Mouse (Mus musculus) urinary bladder, adult 18-20 months (tissue): ENCODE results near the gene Zp1.

Experiments
- DNase-seq, 2 experiments: peaks; one replicate each; pipeline ENCODE4 v3.0.0; 2022; ENCODE audit warnings: low spot score in 2 of 2, mixed read lengths in 2 of 2

Zp1 gene

DNA sequence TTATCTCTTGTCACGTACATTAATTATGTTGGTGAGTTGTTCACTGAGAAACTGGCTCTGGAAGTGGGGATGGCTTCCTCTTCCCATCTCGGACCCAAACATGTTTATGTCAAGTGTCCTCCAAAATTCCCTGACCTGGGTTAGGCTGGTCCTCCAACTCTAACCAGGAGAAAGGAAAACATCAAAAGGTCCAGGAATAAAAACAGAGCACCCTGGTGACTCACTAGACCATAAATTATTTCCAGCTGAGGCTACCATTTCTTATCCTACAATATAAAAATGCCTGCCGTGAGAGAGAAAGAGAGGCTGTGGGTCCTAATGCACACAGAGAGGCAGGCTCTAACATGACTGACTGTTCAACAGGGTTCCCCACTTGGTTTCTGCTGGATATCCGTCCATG, 3.8 kb upstream of the Zp1 start:
- DNase-seq, result no peak

DNA sequence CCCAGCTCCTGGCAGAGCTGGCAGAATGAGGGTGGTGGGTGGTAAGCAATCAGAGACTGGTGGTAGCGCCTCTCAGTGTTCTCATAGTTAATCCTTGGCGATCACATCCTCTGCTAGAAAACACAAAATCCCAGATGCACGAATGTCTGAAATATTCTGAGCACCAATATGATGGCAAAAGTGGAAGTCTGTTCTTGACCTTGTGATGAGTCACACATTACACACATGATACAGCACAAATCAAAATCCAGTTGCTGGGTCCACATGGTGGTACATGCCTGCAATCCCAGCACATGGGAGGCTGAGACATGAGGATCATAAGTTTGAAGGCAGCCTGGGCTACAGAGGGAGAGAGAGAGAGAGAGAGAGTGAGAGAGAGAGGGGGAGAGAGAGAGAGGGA, 626 bp upstream of the Zp1 start:
- no peak for DNase-seq

DNA sequence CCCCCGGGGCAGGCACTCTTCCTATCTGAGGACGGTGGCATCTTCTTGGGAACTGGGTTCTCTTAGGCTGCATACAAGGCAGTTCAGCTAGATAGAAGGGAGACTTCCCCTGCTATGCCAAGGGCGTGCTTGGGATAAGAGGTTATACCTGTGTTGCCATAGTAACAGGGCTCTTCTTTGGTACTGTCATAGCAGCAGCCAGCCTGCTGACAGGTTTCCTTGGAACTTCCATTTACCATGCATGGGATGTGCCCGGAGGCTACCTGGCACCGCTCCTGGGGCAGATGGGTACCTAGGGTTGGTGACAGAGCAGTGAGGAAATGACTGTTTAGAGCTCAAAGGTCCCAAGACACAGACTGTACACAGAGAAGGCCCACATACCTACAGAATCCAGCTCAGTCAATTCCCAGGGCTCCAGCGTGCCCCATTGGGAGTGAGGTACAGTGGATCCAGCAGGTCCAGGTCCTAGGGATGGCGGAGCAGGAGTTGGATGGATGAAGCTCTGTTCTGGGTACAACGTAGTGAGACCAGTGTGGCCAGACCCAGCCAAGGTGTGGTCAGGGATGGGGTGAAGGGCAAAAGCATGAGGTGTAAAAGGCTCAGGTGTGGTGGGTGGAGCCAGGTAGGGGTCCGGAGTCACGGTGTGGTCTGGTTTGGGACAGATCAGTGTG, 2.0 kb downstream of the Zp1 start:
- no peak for DNase-seq

DNA sequence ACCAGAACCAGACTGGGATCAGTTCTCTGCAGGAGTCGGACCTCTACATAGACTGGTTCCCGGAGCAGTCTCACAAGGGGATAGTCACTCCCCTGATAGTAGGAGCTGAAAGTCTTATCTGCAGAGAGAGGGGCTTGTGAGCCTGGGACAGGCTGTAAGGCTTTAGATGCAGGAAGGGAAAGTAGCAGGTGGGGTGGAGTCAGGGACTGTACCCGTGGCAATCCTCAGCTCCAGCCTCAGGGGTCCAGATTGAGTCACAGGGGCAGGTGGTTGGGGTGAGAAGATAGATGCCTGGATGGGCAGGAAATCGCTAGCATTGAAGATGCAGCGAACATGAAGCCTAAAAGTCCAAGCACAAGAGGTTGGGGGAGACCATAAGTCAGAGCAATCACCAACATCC, 3.9 kb downstream of the Zp1 start:
- no peak for DNase-seq

DNA sequence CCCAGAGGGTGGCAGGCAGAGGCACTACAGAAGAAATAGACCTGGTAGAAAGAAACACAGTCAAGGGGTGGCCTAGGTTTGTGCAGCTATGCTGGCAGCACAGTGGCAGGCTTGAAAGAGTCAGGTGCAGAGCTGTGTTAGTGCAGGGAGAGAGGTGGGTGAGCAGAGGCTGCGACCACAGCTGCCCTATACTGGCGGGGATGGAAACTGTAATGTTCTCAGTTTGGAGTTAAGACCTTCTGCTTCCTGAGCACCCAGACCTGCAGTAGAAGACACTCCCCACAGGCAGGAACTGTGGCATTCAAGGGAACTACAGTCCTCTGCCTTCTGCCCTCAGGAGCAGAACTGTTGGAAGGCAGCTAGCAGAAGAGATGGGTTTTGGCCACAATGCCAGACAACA, 5.6 kb downstream of the Zp1 start:
- no peak for DNase-seq

DNA sequence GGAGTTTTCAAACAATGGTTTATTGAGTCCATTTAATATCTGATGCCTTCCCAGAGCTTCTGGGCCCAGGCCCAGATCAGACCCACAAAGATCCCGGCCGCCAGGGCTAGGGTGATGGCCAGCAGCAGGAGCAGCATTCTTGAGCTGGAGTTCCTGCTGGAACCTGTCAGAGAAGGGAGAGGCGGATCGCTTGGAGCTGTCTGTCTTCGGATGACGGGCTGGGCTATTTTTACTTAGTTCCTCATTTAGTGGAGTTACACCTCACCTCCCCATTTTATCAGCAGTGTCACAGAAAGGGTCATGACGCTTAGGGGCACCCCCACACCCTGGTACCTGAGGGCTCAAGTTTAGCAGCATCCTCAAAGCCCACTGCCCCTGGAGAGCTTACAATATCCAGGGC, 6.1 kb downstream of the Zp1 start:
- DNase-seq, result no peak

DNA sequence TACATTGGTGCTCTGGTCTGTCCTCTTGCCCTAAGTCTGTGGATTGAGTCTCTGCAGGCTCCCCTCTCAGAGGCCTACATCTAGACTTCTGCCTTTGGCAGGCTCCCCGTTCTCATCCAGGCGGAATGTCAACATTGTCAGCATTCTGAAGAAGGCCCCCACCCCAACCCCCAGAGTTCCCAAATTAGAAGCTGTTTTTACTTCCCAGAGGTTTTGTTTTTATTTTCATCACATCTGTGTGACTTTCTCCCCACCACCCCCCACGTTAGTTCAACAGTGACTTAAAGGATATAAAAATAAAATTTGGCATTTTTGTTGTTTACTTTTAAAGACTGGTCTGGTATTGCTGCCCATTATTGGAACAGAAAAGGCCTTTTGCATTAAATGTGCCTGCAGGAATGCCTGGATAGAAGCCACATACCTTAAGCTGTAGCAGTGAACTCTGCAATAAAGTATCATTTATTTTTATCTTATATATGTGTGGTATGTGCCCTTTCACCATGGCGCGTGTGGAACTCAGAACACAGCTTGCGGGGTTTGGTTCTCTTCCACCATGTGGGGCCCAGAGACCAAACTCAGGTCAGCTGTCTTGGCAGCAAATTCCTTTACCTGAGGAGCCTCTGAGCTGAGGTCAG, 11.2 kb downstream of the Zp1 start:
- no peak for DNase-seq

DNA sequence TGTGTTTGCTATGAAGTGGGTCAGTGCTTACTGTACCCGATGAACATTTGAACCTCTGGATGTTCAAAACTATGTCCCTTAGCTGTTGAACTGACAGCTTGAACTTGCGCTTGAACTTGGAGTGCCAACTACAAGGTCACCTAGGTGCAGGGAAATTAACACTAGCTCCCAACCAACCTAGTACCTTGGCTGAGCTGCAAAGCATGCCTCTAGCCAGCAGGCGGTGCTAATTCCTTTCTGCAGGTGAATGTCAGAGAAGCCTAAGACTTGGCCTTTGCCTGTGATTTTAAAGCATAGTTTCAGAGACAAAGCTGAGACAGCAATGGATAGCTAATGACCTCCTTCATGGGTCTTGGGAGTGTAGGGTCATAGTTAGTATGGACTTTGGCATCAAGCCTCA, 12.5 kb downstream of the Zp1 start:
- peak in 1 of 2 experiments; percentile 30 for DNase-seq

DNA sequence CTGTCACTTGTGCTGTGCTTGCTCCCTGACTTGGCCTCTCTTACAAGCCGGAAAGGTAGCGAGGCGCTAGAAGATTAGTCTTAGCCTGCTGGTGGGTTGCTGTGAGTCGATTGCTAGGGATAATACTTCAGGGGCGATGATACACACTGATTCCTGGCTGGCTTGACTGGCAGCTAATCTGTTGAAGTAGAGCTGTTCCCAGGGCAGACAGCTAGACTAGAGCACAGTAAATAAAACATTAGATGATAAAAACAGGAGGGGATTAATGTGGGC, 14.8 kb downstream of the Zp1 start:
- DNase-seq, result no peak

DNA sequence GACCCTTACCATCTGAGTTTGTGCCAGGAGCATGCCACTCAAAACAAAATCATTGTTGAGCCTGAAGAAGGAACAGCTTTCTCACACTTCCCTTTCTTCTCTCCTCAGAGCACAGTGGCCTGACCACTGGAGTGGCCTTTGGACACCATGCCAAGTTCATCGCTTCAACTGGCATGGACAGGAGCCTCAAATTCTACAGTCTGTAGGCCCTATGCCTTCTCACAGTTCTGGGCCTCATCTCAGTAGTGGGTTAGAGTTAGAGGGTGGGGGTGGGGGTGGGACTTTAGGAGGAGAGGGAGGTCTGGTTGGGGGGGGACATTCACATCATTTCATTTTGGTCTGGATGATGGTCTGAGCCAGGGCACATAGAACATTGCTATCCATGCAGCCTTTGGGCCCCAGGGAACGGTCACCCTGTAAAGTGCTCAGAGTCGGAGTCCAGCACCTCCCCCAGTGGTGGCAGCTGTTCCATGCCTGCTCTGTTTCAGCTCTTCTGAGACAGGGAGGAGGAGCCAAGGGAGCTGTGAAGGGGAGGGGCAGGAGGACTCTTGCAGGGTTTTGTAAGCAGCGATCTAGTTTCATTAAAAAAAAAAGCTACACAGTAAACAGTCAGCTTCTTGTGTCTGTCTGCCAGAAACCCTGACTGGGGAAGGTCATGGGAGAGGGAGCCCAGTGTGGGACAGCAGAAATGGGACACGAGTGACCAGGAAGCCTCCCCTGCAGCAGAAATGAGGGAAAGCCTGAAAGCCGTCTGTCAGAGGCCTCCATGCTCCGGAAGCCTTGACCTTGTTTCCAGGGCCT, 15.3 kb downstream of the Zp1 start:
- DNase-seq, result peak in 1 of 2 experiments; percentile 42

DNA sequence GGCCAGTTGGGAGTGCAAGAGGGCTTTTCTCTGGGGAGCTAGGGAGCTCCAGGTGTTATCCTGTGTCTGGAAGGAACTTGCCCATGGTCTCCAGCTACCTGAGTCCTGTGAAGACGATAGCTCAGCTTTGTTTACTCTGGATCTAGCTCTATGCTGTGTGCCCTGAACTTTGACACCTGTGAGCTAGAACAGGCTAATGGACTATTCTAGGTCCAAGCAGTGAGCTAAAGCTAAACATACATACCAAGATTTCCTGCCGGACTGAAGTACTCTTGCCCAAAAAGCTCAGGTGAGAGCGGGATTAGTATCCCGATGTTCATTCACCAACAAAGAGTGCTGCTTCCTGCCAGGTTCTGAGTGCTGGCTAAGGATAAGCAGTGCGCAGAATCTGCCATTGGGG, 15.9 kb downstream of the Zp1 start:
- no peak for DNase-seq

DNA sequence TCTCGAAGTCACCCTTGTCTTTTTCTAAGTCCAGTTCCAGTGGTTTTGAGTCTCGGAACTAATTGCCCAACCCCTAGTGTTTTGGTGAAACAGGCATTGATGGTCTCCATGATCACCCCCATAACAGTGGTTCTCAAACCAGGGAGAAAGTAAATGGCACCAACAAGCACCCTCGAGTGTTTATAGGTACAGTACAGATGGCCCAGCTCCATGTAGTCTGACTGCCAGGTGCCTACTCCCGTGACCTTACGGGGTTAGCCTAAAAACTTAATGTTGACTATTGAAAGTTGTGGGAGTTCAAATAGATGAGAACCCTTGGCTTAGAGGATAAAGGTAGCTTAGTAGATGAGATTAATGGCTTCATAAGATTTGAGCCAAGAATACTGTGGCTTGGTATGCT, 19.4 kb downstream of the Zp1 start:
- DNase-seq, result no peak

DNA sequence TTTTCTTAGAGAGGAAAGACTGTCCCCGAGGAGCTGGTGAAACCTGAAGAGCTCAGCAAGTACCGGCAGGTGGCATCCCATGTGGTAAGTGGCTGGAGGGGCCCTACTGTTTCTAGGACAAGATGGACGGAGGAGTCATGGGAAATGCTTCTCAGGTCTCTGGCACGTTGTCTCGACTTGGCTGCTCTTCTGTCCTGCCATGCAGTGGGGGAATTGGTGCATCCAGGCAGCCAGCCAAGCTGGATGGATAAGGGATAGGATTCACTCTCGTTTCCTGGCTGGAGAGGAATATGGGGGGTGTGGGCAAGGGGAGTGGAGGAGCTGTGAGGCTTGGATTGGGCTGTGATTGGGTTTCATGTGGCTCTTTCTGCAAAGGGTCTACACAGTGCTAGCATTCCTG, 20.1 kb downstream of the Zp1 start:
- no peak for DNase-seq

DNA sequence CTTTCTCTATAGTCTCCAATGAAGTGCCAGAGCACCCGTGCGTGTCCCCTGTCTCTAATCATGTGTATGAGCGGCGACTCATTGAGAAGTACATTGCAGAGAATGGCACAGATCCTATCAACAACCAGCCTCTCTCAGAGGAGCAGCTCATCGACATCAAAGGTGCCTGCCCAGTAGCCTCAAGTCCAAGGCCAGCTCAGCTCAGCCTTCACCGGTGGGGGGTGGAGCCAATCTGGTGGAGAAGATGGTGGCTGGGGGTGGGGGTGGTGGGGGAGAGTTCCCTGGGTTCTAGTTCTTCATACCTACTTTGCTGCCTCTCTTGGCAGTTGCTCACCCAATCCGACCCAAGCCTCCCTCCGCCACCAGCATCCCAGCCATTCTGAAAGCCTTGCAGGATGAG, 22.9 kb downstream of the Zp1 start:
- no peak for DNase-seq

DNA sequence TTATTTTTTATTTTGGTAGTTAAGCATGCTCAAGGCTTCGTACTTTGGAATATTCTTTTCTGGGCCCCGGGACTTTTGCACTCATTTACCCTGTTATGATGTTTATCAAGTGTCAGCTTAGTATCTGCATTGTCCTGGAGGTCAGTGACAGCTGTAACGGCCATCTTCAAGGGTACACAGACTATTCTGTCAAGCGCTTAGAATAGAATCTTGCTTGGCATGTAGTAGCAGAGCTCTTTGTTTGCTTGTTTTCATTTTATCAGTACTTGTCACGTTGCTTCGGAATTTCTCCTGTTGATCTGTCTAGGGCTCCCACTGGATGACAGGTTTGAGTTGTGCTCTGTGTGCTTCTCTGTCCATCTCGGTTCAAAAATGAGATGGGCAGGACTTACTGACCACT, 23.6 kb downstream of the Zp1 start:
- DNase-seq, result no peak

DNA sequence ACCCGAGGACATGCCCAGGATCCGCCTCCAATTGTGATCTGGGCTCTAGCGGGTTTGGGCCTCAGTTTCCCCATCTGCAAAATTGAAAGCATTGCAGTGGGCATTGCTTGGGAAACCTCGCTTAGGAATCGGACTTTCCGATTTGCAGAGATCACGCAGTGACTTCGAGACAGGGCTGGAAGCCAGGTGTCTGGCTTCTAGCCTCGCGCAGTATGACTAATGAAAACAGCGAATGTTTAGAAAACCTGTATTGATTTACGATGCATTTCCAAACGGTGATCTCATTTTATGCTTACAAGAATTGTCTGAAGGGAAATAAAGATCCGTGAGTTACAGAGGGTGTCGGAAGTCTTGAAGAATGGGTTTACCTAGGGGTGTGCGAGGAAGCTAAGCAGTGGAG, 24.7 kb downstream of the Zp1 start:
- DNase-seq, result no peak

DNA sequence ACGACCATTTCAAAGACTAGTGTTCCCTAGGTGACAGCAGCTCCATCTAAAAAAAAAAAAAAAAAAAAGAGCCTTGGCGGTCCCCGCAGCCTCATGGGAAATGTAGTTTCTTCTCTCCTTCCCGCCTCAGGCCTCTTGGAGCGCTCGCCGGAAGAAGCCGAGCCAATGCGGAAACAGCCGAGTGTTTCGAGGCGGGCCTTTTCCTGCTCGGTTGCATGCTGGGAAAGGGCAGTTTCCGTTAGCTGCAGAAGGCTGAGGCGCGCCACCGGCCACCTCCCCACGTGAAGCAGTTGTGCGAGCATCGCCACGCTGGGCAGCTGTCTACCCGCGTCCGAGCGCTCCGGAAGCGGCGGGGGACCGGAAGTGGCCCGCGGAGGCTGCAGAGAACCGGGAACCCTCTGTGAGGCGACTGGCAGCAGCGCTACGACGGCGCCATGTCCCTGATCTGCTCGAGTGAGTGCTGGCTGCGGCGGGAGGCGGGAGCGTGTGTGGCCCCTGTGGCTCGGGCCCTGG, 25.4 kb downstream of the Zp1 start, which contains the start of gene Prpf19:
Gene Prpf19 (plus strand): TSS at position 216 of the 513 bp plus-strand sequence.
- peak; percentile 94 for DNase-seq

DNA sequence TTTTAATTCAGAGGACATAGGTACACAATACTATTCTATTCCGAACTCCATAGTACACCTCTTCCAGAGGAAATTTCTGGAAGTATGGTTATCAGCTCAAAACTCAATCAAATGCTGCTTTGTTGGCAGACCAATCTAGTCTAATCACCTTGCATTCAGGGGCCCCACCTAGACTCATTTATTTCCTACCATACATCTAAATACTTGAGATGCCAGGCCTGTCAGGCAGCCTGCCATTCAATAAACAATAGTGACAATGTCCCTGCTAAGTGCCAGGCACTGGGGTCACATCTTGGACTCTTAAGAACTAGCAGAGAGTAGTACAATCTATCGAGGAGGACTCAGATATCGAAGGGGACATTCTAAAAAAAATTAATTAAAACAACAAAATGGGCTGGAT, 28.2 kb downstream of the Zp1 start:
- no peak for DNase-seq

DNA sequence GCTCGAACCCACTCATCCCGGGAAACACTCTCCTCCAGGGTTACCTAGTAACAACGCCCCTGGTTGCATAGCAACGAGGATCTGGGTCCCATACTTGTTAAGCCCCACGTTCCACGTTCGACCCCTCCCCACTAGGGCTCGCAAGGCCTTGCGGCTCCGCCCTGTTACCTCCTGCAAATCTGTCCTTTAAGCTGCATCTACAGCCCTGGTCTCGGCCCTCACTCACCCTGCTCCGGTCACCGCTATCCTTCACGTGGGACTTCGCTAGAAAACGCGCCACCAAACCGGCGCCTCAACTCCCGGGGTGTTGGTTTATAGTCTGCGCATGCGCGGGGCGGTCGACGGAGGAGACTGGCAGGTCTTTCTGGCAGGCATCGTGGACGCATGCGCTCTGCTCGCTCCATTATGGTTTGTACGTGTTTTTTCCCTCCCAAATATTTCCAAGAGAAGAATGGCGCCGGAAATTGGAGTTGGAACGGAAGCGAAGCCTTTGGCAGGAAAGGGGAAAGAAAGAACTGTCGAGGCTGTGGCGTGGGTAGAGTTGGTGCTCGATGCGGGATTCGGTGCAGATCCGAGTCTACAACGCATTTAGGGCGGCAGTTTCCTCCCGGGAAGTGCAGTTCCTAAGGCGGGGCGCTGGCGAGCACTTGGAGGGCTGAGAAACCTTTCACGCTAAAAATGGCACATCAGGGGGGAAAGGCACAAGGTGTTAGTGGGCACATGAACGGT, 38.8 kb downstream of the Zp1 start, which contains the start of gene Tmem109:
Gene Tmem109 (minus strand): TSS at position 576 of the 729 bp plus-strand sequence.
- peak; percentile 80 to 89 for DNase-seq

DNA sequence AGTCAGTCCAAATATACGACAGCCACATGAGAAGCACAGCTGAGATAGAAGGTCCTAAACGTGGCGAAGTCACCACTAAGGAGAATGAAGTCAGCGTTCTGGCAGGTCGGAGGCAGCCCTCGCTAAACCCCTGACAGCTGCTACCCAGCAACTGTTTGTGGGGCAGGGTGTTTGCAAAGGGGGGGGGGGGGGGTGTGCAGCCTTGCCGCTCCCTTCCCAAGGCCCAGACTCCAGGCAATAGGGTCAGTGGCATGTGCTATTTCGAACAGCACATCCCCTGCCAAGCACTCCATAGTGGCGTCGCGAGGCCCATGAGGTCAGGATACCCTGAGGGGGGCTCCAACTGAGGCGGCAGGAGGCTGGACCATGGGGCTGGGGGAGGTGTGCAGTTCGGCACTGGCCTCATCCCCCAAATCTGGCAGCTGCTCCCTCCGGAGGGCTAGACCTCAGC, 39.4 kb downstream of the Zp1 start:
- no peak for DNase-seq

DNA sequence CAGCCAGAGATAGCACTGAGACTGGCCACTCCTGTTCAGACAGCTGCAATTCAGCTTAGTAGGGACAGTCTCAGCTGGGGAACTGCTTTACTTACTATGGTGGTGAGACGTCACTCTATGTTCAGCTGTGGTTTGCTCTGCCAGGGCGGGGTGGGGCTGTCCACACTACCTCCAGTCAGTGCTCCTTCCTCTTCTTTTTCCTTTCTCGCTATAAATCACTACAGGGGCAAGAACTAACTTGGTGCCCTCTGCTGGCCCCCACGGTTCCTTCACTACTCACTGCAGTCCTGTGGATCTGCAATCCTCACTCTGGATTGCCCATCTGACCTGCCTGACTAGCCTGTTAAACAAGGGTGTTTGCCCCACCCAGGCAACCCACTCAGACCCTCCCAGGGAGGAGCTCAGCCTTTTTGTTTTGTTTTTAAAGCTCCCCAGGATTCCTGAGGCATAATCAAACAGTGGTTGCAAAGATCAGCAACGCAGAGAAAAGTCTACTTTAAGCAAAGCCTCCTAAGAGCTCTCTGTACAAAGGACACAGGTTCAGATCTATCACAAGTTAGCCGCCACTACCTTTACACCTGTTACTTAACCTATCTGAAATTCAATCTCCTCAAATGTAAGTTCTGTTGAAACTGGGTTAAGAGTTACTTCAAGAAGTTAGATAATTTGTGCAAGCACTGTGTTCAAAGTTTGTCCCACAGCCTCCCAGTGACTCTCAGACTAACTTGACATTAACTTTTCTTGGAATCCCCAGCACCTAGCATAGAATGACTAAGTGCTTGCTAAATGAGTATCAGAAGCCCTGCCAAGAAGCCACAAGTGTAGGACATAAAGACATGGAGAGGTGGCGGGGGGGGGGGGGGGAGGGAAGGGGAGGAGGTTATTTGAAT, 40.1 kb downstream of the Zp1 start:
- DNase-seq, result peak; percentile 61 to 74
